Mouse (Mus musculus): ENCODE measurements around the gene Cdkl4.

GRCm38 (mm10) chr17:80577214-80577613, 399 bp downstream of the Cdkl4 start:
- TF ChIP-seq TAL1 (IDR thresholded peaks at IDR 0.05; ENCODE audit: low read length) (no peak), POLR2A (IDR thresholded peaks at IDR 0.05; ENCODE audit: control insufficient read depth in 1 of 2, insufficient read depth in 1 of 2, low read depth in 1 of 2, low read length in 2 of 2, poor library complexity in 1 of 2) (no peak), CTCF (IDR thresholded peaks at IDR 0.05 in 2 of 3, conservative IDR thresholded peaks at IDR 0.05 in 1 of 3; ENCODE audit: control insufficient read depth in 1 of 3, insufficient read depth in 1 of 3, low read depth in 2 of 3, low read length in 3 of 3, poor library complexity in 1 of 3, severe bottlenecking in 1 of 3) (no peak)
